Mouse (Mus musculus): Measurements from ENCODE around the gene Nek6. TPM values are rescaled to one million over a fixed set of nuclear protein-coding genes. Genes with fewer than 3 reads are reported as not detected.
A peak's percentile ranks its signal among the peaks of the same experiment; 100 is the strongest.

The Nek6 gene
- polyA plus RNA-seq, 1 experiment, result 173 TPM

- Histone ChIP-seq H3K4me1 (ENCODE audit: control insufficient read depth, insufficient read depth, insufficient read length, low read length) (peaks cover 83% of the 10 kb centered on the region), H3K36me3 (ENCODE audit: control insufficient read depth, insufficient read depth, low read length) (no peaks in the 10 kb centered on the region), H3K27me3 (ENCODE audit: control insufficient read depth, insufficient read depth, low read length) (no peaks in the 10 kb centered on the region), H3K27ac (ENCODE audit: insufficient read depth, low read depth, low read length) (peak overlapping the region; percentile 36), H3K4me3 (ENCODE audit: low read depth, low read length) (no peak overlapping the region)
- TF ChIP-seq CTCF (IDR thresholded peaks at IDR 0.05; ENCODE audit: extremely low read depth, insufficient read length, insufficient replicate concordance, low read depth, low read length) (no peak), POLR2A (IDR thresholded peaks at IDR 0.05; ENCODE audit: low read depth, low read length) (no peak)
- 35% methylated on average over 8 of the region's 8 CpGs for WGBS
Measured at GRCm38 (mm10) chr2:38536331-38536731, 24.9 kb downstream of the Nek6 start.

- no peaks in the 10 kb centered on the region for H3K36me3 ChIP-seq (ENCODE audit: control insufficient read depth, insufficient read depth, low read length)
- H3K4me3 ChIP-seq (ENCODE audit: low read depth, low read length), result no peak overlapping the region
- WGBS, result 19% methylated on average over 9 of the region's 9 CpGs
- peaks cover 73% of the 10 kb centered on the region for H3K4me1 ChIP-seq (ENCODE audit: control insufficient read depth, insufficient read depth, insufficient read length, low read length)
- TF ChIP-seq CTCF (IDR thresholded peaks at IDR 0.05; ENCODE audit: extremely low read depth, insufficient read length, insufficient replicate concordance, low read depth, low read length) (no peak), POLR2A (IDR thresholded peaks at IDR 0.05; ENCODE audit: low read depth, low read length) (no peak)
- no peak overlapping the region for H3K27ac ChIP-seq (ENCODE audit: insufficient read depth, low read depth, low read length)
- H3K27me3 ChIP-seq (ENCODE audit: control insufficient read depth, insufficient read depth, low read length), result no peaks in the 10 kb centered on the region
Measured at GRCm38 (mm10) chr2:38539677-38540076, 28.2 kb downstream of the Nek6 start.

GRCm38 (mm10) chr2:38540666-38541065, 29.2 kb downstream of the Nek6 start:
- TF ChIP-seq POLR2A (IDR thresholded peaks at IDR 0.05; ENCODE audit: low read depth, low read length) (no peak), CTCF (IDR thresholded peaks at IDR 0.05; ENCODE audit: extremely low read depth, insufficient read length, insufficient replicate concordance, low read depth, low read length) (no peak)

GRCm38 (mm10) chr2:38541101-38541500, 29.7 kb downstream of the Nek6 start:
- Histone ChIP-seq H3K36me3 (ENCODE audit: control insufficient read depth, insufficient read depth, low read length) (no peaks in the 10 kb centered on the region), H3K4me3 (ENCODE audit: low read depth, low read length) (no peak overlapping the region), H3K27me3 (ENCODE audit: control insufficient read depth, insufficient read depth, low read length) (no peaks in the 10 kb centered on the region), H3K27ac (ENCODE audit: insufficient read depth, low read depth, low read length) (peak overlapping the region; percentile 59), H3K4me1 (ENCODE audit: control insufficient read depth, insufficient read depth, insufficient read length, low read length) (peaks cover 68% of the 10 kb centered on the region)
- TF ChIP-seq POLR2A (IDR thresholded peaks at IDR 0.05; ENCODE audit: low read depth, low read length) (no peak), CTCF (IDR thresholded peaks at IDR 0.05; ENCODE audit: extremely low read depth, insufficient read length, insufficient replicate concordance, low read depth, low read length) (no peak)
- WGBS, result 33% methylated on average over 3 of the region's 3 CpGs

More at GRCm38 (mm10) chr2:38540666-38541065, 29.2 kb downstream of the Nek6 start:
- Histone ChIP-seq H3K36me3 (ENCODE audit: control insufficient read depth, insufficient read depth, low read length) (no peaks in the 10 kb centered on the region), H3K4me3 (ENCODE audit: low read depth, low read length) (no peak overlapping the region), H3K27me3 (ENCODE audit: control insufficient read depth, insufficient read depth, low read length) (no peaks in the 10 kb centered on the region), H3K27ac (ENCODE audit: insufficient read depth, low read depth, low read length) (no peak overlapping the region; the same call in 1 of the 2 replicates), H3K4me1 (ENCODE audit: control insufficient read depth, insufficient read depth, insufficient read length, low read length) (peaks cover 68% of the 10 kb centered on the region)
- 61% methylated on average over 6 of the region's 6 CpGs for WGBS

GRCm38 (mm10) chr2:38541570-38541969, 30.1 kb downstream of the Nek6 start:
- 19% methylated on average over 1 of the region's 1 CpGs for WGBS
- Histone ChIP-seq H3K27ac (ENCODE audit: insufficient read depth, low read depth, low read length) (peak overlapping the region; percentile 59), H3K4me1 (ENCODE audit: control insufficient read depth, insufficient read depth, insufficient read length, low read length) (peaks cover 64% of the 10 kb centered on the region), H3K36me3 (ENCODE audit: control insufficient read depth, insufficient read depth, low read length) (no peaks in the 10 kb centered on the region), H3K4me3 (ENCODE audit: low read depth, low read length) (no peak overlapping the region), H3K27me3 (ENCODE audit: control insufficient read depth, insufficient read depth, low read length) (no peaks in the 10 kb centered on the region)
- TF ChIP-seq CTCF (IDR thresholded peaks at IDR 0.05; ENCODE audit: extremely low read depth, insufficient read length, insufficient replicate concordance, low read depth, low read length), result 0 out of 2 replicates have a peak, but pooled peaks have one; percentile 15
- TF ChIP-seq POLR2A (IDR thresholded peaks at IDR 0.05; ENCODE audit: low read depth, low read length), result no peak

GRCm38 (mm10) chr2:38542366-38542765, 30.9 kb downstream of the Nek6 start:
- peaks cover 61% of the 10 kb centered on the region for H3K4me1 ChIP-seq (ENCODE audit: control insufficient read depth, insufficient read depth, insufficient read length, low read length)
- WGBS, result 3% methylated on average over 1 of the region's 1 CpGs

GRCm38 (mm10) chr2:38543158-38543557, 31.7 kb downstream of the Nek6 start:
- 84% methylated on average over 2 of the region's 2 CpGs for WGBS
- Histone ChIP-seq H3K4me1 (ENCODE audit: control insufficient read depth, insufficient read depth, insufficient read length, low read length) (peaks cover 58% of the 10 kb centered on the region), H3K27me3 (ENCODE audit: control insufficient read depth, insufficient read depth, low read length) (no peaks in the 10 kb centered on the region), H3K27ac (ENCODE audit: insufficient read depth, low read depth, low read length) (no peak overlapping the region), H3K36me3 (ENCODE audit: control insufficient read depth, insufficient read depth, low read length) (no peaks in the 10 kb centered on the region), H3K4me3 (ENCODE audit: low read depth, low read length) (no peak overlapping the region)
- no peak for TF ChIP-seq CTCF (IDR thresholded peaks at IDR 0.05; ENCODE audit: extremely low read depth, insufficient read length, insufficient replicate concordance, low read depth, low read length)
- TF ChIP-seq POLR2A (IDR thresholded peaks at IDR 0.05; ENCODE audit: low read depth, low read length), result no peak

More at GRCm38 (mm10) chr2:38542366-38542765, 30.9 kb downstream of the Nek6 start:
- Histone ChIP-seq H3K4me3 (ENCODE audit: low read depth, low read length) (no peak overlapping the region), H3K27ac (ENCODE audit: insufficient read depth, low read depth, low read length) (no peak overlapping the region), H3K36me3 (ENCODE audit: control insufficient read depth, insufficient read depth, low read length) (no peaks in the 10 kb centered on the region), H3K27me3 (ENCODE audit: control insufficient read depth, insufficient read depth, low read length) (no peaks in the 10 kb centered on the region)
- no peak for TF ChIP-seq POLR2A (IDR thresholded peaks at IDR 0.05; ENCODE audit: low read depth, low read length)
- TF ChIP-seq CTCF (IDR thresholded peaks at IDR 0.05; ENCODE audit: extremely low read depth, insufficient read length, insufficient replicate concordance, low read depth, low read length), result no peak
